Mouse (Mus musculus) MEL-GATA-1-ER (cell line): Measurements from ENCODE around the gene Pex11b.
"Not testable (repeated sequence)": the region's sequence is repeated elsewhere in the genome, so short reads cannot be mapped to it uniquely, and the experiment has no call there.

Experiments used
- DNase-seq: peaks from one replicate; pipeline ENCODE4 v3.0.0-alpha.2; 2012; ENCODE audit warnings: low read depth; ENCODE audit errors: extremely low read depth

The Pex11b gene

DNA sequence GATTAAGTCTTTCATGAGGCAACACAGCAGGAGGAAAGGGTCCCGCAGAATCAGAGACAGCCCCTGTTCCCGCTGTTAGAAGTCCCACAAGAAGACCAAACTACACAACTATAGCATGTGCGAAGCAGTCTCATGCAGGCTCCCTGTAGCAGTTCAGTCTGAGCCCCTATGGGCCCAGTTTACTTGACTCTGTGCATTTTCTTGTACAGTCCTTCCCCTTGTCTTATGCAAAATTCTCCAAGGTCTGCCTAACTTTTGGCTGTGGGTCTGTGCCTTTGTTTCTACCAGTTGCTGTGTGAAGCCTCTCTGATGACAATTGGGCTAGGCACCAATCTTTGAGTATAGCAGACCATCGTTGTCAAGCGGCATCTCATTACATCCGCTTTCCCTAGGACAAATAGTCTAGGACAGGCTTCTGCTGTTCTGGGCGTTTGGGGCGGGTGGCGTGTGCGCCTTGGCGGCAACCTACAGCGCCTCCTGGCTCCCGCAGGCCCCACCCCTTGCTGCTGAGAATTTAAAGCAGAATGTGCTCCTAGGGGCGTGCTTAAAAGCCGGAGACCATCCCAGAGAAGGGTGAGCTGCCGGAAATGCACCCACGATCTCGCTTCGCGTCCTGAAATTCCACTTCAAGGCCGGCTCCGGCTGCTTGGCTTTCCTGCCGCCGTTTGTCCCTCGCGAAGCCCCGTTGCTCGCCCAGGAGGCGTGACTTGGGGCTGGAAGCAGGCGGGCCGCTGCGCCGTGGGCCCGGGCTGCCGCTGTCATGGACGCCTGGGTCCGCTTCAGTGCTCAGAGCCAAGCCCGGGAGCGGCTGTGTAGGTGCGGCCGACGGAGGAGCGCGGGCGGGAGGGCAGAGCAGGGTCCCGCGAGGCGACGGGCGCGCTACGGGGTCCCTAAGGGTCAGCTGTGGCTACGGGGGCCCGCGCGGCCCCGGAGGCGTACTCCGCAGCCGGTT is at the start of gene Pex11b, which contains the start of gene Gm42957:
Gene Pex11b, plus strand, starts transcription at position 449 of the 952 bp plus-strand sequence.
Gene Gm42957, plus strand, starts transcription at position 547 of the 952 bp plus-strand sequence.
- peak; percentile 95 for DNase-seq

DNA sequence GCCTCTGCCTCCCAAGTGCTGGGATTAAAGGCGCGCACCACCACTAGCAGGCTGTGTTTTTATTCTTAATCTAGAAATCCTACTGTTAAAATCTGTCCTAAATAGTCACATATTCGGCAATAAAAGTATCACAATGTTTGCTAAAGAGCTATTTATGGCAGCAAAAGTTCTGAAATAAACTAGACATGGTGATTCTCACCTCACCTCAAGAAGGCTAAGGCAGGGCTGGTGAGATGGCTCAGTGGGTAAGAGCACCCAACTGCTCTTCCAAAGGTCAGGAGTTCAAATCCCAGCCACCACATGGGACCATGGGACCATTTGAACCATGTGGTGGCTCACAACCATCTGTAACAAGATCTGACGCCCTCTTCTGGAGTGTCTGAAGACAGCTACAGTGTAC is 44.5 kb upstream of the Pex11b start:
- no peak for DNase-seq

- DNase-seq, result peak; percentile 67
Observed at GRCm38 (mm10) chr3:96593374-96593773, 41.8 kb upstream of the Pex11b start.

- peak; percentile 98 for DNase-seq
Observed at GRCm38 (mm10) chr3:96593790-96594560, 41.2 kb upstream of the Pex11b start, which contains the start of gene Polr3gl. Gene Polr3gl (minus strand): TSS chr3:96594181.

DNA sequence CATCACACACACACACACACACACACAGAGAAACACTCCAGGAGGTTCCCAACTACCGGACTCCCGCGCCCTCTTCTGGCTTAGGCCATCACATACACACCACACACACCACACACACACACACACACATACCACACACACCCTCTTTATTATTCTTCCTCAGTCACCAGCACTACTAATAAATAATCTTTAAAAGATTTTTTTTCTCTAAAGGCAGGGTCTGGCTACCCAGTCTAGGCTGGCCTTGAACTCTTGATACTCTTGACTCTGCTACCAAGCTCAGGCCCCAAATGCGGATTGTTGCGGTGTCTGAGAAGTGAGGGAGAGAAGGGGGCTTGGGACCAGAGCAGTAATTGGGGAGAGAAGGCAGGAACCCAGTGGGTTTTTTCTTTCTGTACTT is 40.3 kb upstream of the Pex11b start:
- no peak for DNase-seq

GRCm38 (mm10) chr3:96595661-96596060 is 39.5 kb upstream of the Pex11b start:
- no peak for DNase-seq

DNA sequence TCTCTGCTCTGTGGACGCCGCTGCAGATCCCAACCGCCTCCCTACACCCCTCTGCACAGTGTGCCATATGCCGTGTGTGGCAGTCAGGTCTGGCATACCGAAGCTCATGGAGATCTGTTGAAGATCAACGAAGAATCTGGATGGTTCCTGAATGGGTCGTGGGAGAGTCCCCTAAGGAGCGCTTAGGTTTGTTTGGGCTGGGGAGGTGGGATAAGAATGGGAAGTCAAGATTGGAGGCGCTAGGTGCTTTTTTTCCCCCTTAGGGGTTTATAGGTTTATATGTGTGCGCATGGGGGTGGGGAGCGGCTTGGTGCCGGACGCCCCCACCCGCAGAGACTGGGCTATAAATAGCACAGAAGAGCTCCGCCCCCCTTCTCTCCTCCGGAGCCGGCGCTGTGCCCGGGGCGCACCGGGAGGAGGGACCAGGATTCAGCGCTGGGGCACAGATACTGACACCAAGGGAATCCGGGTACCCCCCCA is 38.9 kb upstream of the Pex11b start, which contains the start of gene Ankrd34a:
Gene Ankrd34a, plus strand, starts transcription at position 409 of the 480 bp plus-strand sequence.
- no peak for DNase-seq

- DNase-seq, result no peak
Observed at GRCm38 (mm10) chr3:96596855-96597254, 38.3 kb upstream of the Pex11b start.

DNA sequence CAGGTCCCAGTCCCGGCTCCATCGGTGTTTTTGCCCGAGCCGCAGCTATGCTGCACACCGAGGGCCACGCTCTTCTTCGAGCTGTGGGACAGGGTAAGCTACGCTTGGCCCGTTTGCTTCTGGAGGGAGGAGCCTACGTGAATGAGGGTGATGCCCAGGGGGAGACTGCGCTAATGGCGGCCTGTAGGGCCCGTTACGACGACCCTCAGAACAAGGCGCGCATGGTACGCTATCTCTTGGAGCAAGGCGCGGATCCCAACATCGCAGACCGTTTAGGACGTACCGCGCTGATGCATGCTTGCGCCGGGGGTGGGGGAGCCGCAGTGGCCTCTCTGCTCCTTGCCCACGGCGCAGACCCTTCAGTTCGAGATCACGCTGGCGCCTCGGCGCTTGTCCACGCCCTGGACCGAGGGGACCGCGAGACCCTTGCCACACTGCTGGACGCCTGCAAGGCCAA is 37.7 kb upstream of the Pex11b start:
- peak; percentile 59 for DNase-seq

DNA sequence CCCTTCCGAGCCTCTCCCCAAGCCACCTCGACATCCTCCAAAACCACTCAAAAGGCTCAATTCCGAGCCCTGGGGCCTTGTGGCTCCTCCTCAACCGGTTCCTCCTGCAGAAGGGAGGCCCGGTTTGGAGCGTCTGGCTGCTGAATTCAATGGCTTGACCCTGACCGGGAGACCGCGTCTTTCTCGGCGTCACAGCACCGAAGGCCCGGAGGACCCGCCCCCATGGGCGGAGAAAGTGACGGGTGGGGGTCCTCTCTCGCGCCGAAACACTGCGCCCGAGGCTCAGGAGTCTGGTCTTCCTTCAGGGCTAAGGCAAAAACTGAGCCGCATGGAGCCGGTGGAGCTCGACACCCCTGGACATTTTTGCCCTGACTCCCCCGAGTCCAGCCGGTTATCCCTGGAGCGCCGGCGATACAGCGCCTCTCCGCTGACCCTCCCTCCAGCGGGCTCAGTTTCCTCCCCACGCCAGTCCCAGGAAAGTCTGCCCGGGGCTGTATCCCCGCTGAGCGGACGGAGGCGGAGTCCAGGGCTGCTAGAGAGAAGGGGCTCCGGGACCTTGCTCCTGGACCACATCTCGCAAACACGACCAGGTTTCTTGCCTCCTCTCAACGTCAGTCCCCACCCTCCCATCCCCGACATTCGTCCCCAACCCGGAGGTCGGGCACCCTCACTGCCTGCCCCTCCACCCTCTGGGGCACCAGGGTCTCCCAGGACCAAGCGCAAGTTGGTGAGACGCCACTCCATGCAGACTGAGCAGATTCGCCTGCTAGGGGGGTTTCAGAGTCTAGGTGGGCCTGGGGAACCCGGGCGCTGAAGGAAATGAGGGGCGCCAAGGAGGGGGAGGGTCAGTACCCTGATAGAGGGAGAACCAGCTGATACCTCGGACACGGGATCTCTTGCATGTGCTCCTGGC is 36.8 kb upstream of the Pex11b start:
- DNase-seq, result no peak

GRCm38 (mm10) chr3:96599069-96599393 is 36.1 kb upstream of the Pex11b start:
- no peak for DNase-seq

GRCm38 (mm10) chr3:96599411-96599810 is 35.8 kb upstream of the Pex11b start:
- DNase-seq, result no peak

GRCm38 (mm10) chr3:96600639-96601250 is 34.4 kb upstream of the Pex11b start, which contains the start of gene Lix1l:
Gene Lix1l (plus strand): TSS chr3:96601149.
- peak; percentile 100 for DNase-seq

GRCm38 (mm10) chr3:96601251-96601787 is 33.9 kb upstream of the Pex11b start:
- DNase-seq, result peak; percentile 68

- no peak for DNase-seq
Observed at GRCm38 (mm10) chr3:96601941-96602703, 33.1 kb upstream of the Pex11b start.

DNA sequence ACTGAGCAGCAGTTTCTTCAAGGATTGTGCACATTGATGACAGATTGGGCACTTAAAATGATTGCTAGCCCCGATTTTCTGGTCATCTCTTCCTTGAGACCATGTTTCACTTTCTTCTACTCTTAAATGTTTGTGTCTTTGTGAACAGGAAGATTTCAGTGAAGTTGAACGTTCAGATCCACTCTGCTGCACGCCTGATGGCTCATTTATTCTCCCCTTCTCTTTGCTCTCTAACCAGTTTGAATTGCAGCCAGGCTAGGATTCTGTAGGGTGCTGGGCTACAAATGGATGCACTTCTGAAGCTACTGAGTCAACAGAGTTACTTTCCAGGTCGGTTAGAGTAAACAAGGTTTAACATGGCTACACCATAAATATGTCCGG is 32.5 kb upstream of the Pex11b start:
- DNase-seq, result no peak

GRCm38 (mm10) chr3:96603311-96603710 is 31.9 kb upstream of the Pex11b start:
- DNase-seq, result no peak

GRCm38 (mm10) chr3:96606007-96606406 is 29.2 kb upstream of the Pex11b start:
- not testable (repeated sequence) for DNase-seq

DNA sequence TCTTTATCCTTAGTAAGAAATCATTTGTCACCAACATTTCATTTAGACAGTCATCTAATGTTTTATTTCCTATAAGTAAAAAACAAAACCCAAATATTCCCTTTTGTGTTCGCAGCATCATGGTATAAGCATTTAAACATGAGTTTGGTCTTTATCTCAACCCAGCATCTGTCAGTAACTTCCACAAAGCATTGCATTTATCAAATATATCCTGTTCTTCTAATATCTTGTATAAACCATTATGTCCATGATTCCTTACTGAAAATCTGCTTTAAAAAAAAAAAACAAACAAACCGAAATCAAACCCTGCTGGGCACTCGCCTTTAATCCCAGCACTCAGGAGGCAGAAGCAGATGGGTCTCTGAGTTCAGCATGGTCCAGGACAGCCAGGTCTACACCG is 28.6 kb upstream of the Pex11b start:
- DNase-seq, result no peak
